Mouse (Mus musculus): ENCODE measurements at regions not wholly inside any gene's neighbourhood (a gene's known extent, or its start where the extent isn't known, plus 50 kb on each side); places are given as distances from the start of the nearest gene placed in this dataset.

DNA sequence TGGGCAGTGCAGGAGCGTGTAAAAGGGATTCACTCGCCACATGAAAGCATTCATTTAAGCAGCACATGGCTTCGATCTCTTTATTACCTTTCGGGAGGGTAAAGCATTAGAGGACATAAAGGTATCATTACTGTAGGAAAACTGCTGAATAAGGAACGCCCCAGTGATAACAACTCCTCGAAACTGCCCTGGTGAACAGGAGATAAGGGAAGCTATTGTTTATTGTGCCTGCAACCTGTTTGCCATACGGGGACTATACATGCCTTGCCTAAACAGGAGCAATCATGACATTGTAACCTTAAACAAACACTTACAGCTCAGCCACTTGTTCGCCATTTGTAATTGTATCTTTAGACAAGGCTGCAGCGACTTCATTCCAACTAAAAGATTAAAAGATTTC is 64.9 kb upstream of the Xpr1 start:
- TF ChIP-seq CTCF (IDR thresholded peaks at IDR 0.05), result no peak
- TF ChIP-seq POLR2A (IDR thresholded peaks at IDR 0.05; ENCODE audit: insufficient read depth, low read depth, low read length), result no peak
- TF ChIP-seq EP300 (IDR thresholded peaks at IDR 0.05; ENCODE audit: insufficient read depth, low read depth, low read length), result no peak
